Comparison of ENCODE assay signal across 23 mouse cellular contexts in genomic region chr15:27916204-27916603, GRCm38 (mm10).
DNase-seq lines count a peak whose midpoint lies in the region; ATAC-seq and TF ChIP-seq lines count a peak whose summit lies in the region.
"Had no signal": no experiment of that assay in that cellular context is flagged by ENCODE, and none has a peak within 500 bp of the region (broad histone marks: within the 10 kb centered on the region; RNA-seq: fewer than 3 reads in every experiment).

No protein-coding gene starts in this region.

- peak; percentile 52; the same call in 1 of the 2 replicates for TF ChIP-seq CTCF in kidney, postnatal 0 days (IDR thresholded peaks at IDR 0.05; ENCODE audit: low read depth)
- peak; percentile 52 for TF ChIP-seq CTCF in lung, postnatal 0 days (IDR thresholded peaks at IDR 0.05)

- peaks cover 38% of the 10 kb centered on the region for H3K79me2 ChIP-seq in myocyte (ENCODE audit: control insufficient read depth, insufficient read depth)

- DNase-seq in cerebellum, adult 9-10 months = peak; percentile 24
- DNase-seq in cerebellum, postnatal 36 days = no peak
- DNase-seq in kidney, postnatal 0 days (ENCODE audit: low spot score) = no peak
- DNase-seq in kidney, adult 8-10 months = no peak
- no peak for DNase-seq in lung, postnatal 0 days (ENCODE audit: low spot score)
- DNase-seq in lung, postnatal 10 days = no peak
- DNase-seq: adrenal gland, postnatal 10 days; cerebellum, adult 18-20 months; heart, postnatal 14 days; kidney, adult 11 months; kidney, postnatal 10 days; lung, postnatal 14 days; retina, postnatal 1 day had no signal

- H3K27me3 ChIP-seq in kidney, postnatal 0 days (ENCODE audit: insufficient read depth, low read length) = no peaks in the 10 kb centered on the region
- H3K27me3 ChIP-seq in lung, postnatal 0 days (replicated peaks; ENCODE audit: insufficient read depth, low read length) = no peaks in the 10 kb centered on the region
- no peaks in the 10 kb centered on the region for H3K27me3 ChIP-seq in myocyte (ENCODE audit: control insufficient read depth, insufficient read depth, insufficient read length)
- H3K27me3 ChIP-seq: embryonic facial prominence, embryonic 12.5 days; forebrain, embryonic 15.5 days; liver, embryonic 12.5 days; Patski had no signal

- H3K9me3 ChIP-seq in kidney, postnatal 0 days (replicated peaks; ENCODE audit: low read length) = no peaks in the 10 kb centered on the region
- no peaks in the 10 kb centered on the region for H3K9me3 ChIP-seq in lung, postnatal 0 days (ENCODE audit: low read length)
- H3K9me3 ChIP-seq: embryonic facial prominence, embryonic 12.5 days; forebrain, embryonic 15.5 days; limb, embryonic 10.5 days; liver, embryonic 12.5 days had no signal

- no peaks in the 10 kb centered on the region for H3K4me1 ChIP-seq in kidney, postnatal 0 days (replicated peaks; ENCODE audit: insufficient read depth, low read length)
- no peaks in the 10 kb centered on the region for H3K4me1 ChIP-seq in lung, postnatal 0 days (ENCODE audit: insufficient read depth, low read depth, low read length)

- TF ChIP-seq EP300 in lung, postnatal 0 days (IDR thresholded peaks at IDR 0.05) = no peak

- 60% methylated on average over 4 of the region's 4 CpGs for WGBS in kidney, postnatal 0 days
- 48% methylated on average over 4 of the region's 4 CpGs for WGBS in lung, postnatal 0 days

- no peak overlapping the region for H3K4me3 ChIP-seq in kidney, postnatal 0 days (replicated peaks; ENCODE audit: low read depth, low read length)
- no peak overlapping the region for H3K4me3 ChIP-seq in lung, postnatal 0 days (ENCODE audit: low read depth, low read length)
- H3K4me3 ChIP-seq in myocyte = no peak overlapping the region
- H3K4me3 ChIP-seq: embryonic facial prominence, embryonic 12.5 days; forebrain, embryonic 15.5 days; limb, embryonic 10.5 days; liver, embryonic 12.5 days had no signal

- no peak for TF ChIP-seq POLR2A in myocyte (IDR thresholded peaks at IDR 0.05; ENCODE audit: insufficient read length, low read depth)

- no peak overlapping the region for H3K27ac ChIP-seq in kidney, postnatal 0 days
- H3K27ac ChIP-seq in lung, postnatal 0 days (ENCODE audit: low read length) = no peak overlapping the region
- H3K27ac ChIP-seq: embryonic facial prominence, embryonic 12.5 days; forebrain, embryonic 15.5 days; hindbrain, embryonic 14.5 days; limb, embryonic 10.5 days; liver, embryonic 12.5 days had no signal

- H3K9ac ChIP-seq in kidney, postnatal 0 days (ENCODE audit: low read depth, low read length) = no peak overlapping the region
- no peak overlapping the region for H3K9ac ChIP-seq in lung, postnatal 0 days (replicated peaks; ENCODE audit: low read depth)
- H3K9ac ChIP-seq: embryonic facial prominence, embryonic 12.5 days; forebrain, embryonic 15.5 days; hindbrain, embryonic 14.5 days; liver, embryonic 12.5 days had no signal

- H3K4me2 ChIP-seq in kidney, postnatal 0 days (ENCODE audit: low read length) = no peak overlapping the region
- no peak overlapping the region for H3K4me2 ChIP-seq in lung, postnatal 0 days (replicated peaks; ENCODE audit: low read depth, low read length)
- no peak overlapping the region for H3K4me2 ChIP-seq in myocyte (ENCODE audit: low read depth)
- H3K4me2 ChIP-seq: embryonic facial prominence, embryonic 12.5 days; forebrain, embryonic 15.5 days; heart, embryonic 11.5 days; hindbrain, embryonic 14.5 days; liver, embryonic 12.5 days had no signal

- no peak overlapping the region for H3ac ChIP-seq in myocyte (ENCODE audit: control insufficient read depth, insufficient read length)

- no peak for ATAC-seq in kidney, postnatal 0 days (replicated peaks; ENCODE audit: low FRiP score, low read depth)
- no peak for ATAC-seq in lung, postnatal 0 days
- ATAC-seq in activated CD4-positive, CD25-positive, alpha-beta regulatory T cell, adult 4 months = no peak
- ATAC-seq: forebrain, embryonic 15.5 days; liver, embryonic 12.5 days; midbrain, embryonic 16.5 days had no signal

- H3K36me3 ChIP-seq in kidney, postnatal 0 days (ENCODE audit: insufficient read depth, low read length) = 0 out of 2 replicates have a peak, but pooled peaks cover 7% of the 10 kb centered on the region
- no peaks in the 10 kb centered on the region for H3K36me3 ChIP-seq in lung, postnatal 0 days (ENCODE audit: insufficient read depth, low read length)
- H3K36me3 ChIP-seq in myocyte (ENCODE audit: control insufficient read depth, insufficient read depth) = peaks cover 46% of the 10 kb centered on the region
- H3K36me3 ChIP-seq: liver, embryonic 12.5 days had no signal

TF ChIP-seq in myocyte, 11 proteins besides CTCF, POLR2A, EP300 and RAD21:
- TF ChIP-seq TCF12 (IDR thresholded peaks at IDR 0.05; ENCODE audit: insufficient read depth, poor library complexity, severe bottlenecking) (no peak), POLR2AphosphoS2 (IDR thresholded peaks at IDR 0.05; ENCODE audit: insufficient read length, low read depth) (peak; percentile 55)
